Mouse (Mus musculus) gastrocnemius, postnatal 25 days (tissue): Measurements from ENCODE around the gene Ptprcap. TPM values are rescaled to one million over a fixed set of nuclear protein-coding genes. Genes with fewer than 3 reads are reported as not detected.
"Not testable (repeated sequence)": the region's sequence is repeated elsewhere in the genome, so short reads cannot be mapped to it uniquely, and the experiment has no call there.

Experiments used
- DNase-seq: peaks from one replicate; pipeline ENCODE4 v3.0.0; 2022
- long read RNA-seq, 2 experiments: library from polyadenylated mRNA; stranded (forward); transcript quantifications; one replicate each; pipeline ENCODE4 v2.0.0; 2021
- total RNA-seq, 2 experiments: library from RNA; stranded (reverse); gene quantifications; 1 replicate in 1 of 2; 2 replicates in 1 of 2; pipeline ENCODE4 v1.2.3; 2021

Gene Ptprcap
- total RNA-seq = under 1 TPM in 1 of 2 experiments, not detected in 1; 0.35 TPM
- long read RNA-seq, experiment 1 = 0 reads
- long read RNA-seq, experiment 2 = 0 reads

DNA sequence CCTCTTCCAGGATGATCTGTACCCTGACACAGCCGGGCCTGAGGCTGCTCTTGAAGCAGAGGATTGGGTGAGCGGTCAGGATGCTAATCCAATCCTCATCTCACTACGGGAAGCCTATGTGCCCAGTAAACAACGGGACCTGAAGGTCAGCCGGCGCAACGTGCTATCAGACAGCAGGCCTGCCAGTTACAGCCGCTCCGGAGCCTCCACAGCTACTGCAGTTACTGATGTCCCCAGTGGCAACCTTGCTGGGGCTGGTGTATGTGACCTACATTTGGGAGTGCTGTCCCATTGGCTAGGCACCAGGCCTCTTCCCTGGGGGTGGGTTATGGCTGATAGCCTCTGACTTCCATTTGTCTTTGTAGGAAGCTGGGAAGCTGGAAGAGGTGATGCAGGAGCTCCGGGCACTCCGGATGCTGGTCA is at the start of gene Ptprcap:
Gene Ptprcap (plus strand): TSS at position 373 of the 423 bp plus-strand sequence.
- DNase-seq = no peak

DNA sequence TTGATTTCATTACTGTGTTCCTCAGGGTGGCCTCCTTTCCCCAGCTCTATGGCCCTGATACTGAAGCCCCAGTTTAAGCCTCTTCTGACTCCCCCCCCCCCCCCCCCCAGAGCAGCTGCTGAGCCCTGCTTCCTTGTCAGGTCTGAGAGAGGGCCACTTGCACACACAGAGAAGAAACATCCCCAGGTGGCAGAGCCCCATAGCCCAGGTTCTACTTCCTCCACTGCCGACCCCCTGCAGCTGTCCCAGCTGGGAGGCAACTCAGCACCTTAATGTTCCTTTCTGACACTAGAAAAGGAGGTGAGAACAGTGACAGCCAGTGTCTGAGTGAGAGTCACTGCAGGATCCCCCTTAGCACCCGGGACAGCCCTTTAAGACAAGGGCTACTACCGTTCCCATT is 49.6 kb upstream of the Ptprcap start:
- no peak for DNase-seq

DNA sequence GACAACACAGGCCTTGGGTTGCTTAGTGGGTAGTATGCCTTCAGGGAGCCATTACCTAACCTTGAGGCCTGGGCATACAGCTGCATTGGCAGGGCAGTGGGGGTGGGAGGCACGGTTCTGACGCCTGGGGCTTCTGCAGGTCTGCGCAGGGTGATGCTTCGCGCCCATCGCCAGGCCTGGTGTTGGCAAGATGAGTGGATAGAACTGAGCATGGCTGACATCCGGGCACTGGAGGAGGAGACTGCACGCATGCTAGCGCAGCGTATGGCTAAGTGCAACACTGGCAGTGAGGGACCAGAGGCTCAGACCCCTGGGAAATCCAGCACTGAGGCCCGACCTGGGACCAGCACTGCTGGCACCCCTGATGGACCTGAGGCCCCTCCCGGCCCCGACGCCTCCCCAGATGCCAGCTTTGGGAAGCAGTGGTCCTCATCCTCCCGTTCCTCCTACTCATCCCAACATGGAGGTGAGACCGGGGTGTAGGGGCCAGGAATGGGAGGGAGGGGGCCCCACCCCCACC is 48.7 kb upstream of the Ptprcap start:
- no peak for DNase-seq

DNA sequence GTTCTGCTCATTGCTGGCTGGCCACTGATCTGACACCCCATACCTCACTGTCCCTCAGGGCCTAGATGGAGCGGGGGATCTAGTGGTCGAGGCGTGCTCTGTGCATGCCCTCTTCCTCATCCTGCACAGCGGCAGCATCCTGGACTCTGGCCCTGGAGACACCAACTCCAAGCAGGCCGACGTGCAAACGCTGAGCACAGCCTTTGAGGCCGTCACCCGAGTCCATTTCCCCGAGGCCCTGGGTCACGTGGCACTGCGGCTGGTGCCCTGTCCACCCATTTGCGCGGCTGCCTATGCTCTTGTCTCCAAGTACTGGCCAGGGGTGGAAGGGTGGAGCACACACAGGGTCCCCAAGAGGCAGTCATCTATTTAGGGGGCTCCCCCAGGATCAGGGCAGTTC is 46.8 kb upstream of the Ptprcap start:
- no peak for DNase-seq

DNA sequence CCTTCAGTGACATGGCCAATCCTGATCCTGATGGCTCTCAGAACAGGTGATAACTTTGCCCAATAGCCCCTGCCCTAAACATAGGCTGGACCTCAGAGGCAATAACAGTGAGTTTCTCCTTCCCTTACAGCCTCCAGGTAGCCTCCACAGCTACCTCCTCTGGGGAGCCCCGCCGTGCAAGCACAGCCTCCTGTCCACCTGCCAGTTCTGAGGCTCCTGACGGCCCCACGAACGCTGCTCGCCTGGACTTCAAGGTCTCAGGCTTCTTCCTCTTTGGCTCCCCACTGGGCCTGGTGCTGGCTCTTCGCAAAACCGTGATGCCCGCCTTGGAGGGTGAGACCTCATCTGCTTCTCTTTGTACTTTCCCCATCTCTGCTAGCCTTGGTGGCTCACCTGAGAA is 44.9 kb upstream of the Ptprcap start:
- DNase-seq = no peak

DNA sequence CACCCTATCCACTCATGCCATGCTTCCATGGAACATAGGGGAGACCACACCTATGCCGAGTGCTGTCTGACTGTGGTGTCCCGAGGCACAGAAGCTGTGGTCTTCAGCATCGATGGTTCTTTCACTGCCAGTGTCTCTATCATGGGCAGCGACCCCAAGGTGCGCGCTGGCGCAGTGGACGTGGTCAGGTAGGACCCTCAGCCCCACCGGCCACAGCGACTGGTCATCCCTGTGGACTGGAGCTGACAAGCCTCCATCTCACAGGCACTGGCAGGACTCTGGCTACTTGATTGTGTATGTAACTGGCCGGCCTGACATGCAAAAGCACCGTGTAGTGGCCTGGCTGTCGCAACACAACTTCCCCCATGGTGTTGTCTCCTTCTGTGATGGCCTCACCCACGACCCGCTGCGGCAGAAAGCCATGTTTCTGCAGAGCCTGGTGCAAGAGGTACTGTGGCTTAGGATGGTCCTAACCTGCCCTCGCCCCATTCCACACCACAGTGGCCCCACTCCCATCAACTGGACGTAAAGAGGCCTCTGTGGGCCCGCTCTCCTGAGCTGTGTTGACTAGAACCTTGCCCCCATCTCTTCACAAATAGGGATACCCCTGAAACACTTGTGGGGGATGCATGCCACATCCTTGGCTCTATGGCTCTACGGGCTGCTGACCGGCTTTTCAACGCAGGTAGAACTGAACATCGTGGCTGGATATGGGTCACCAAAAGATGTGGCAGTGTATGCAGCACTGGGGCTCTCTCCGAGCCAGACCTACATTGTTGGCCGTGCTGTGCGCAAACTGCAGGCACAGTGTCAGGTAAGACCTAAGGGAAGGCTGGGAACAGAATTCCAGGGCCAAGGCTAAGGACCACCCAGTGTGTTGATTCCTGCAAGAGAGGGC is 41.1 kb upstream of the Ptprcap start:
- no peak for DNase-seq

DNA sequence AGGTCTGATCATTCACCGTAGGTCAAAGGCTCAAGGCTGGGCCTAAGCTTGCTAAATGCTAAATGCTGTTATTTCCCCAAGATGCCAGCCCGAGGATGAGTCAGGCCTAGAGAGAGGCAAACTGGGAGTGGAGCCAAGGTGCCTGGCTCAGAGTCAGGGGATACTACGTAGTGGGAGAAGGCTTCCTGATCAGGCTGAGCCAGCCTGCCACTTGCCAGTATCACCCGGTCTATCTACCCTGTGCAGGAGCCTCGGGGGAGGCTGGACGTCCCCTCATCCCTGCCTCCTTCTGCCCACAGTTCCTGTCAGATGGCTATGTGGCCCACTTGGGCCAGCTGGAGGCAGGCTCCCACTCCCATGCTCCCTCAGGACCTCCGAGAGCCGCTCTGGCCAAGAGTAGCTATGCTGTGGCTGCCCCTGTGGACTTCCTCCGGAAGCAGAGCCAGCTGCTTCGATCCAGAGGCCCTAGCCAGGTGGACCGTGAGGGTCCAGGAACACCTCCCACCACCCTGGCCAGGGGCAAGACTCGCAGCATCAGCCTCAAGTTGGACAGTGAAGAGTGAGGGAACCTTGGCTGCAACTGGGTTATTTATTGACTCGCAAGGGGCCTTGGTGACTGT is 40.1 kb upstream of the Ptprcap start:
- peak; percentile 75 for DNase-seq

DNA sequence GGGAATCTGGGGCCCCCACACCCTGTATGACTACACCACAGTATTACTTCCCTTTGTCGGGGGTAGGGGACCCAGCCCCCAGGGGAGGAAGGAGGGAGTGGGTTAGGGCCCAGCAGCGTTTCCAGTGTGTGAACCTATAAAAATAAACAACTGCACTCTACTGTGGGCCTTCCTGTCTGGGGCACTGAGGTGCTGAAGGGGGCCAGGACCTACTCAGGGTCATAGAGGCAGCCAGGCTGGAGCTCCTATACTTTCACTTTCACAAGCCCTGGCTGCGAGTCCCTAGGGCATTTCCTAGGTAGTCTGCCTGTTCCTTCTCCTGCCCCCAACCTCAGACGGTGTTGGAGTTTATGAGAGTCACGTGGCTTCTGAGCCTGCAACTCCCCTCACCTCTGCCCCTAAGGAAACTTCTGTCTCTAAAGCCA is 39.6 kb upstream of the Ptprcap start:
- DNase-seq = no peak

DNA sequence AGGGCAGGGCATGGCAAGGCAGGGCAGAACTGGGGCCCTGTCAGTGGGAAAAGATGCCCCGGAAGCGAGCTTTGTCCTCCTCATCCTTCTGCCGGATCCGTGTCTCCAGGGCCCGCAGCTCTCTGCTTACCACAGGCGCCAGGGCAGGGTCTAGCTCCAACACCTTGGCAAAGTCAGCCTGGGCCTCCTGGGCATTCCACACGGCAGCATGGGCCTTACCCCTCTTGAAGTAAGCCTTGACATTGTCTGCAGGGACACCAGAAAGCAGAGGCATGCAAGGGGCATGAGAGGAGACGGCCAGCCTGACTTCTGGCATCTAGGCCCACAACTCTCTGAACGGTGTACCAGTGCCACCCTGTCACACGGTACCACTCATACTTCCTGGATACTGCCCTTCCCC is 38.9 kb upstream of the Ptprcap start:
- DNase-seq = no peak

DNA sequence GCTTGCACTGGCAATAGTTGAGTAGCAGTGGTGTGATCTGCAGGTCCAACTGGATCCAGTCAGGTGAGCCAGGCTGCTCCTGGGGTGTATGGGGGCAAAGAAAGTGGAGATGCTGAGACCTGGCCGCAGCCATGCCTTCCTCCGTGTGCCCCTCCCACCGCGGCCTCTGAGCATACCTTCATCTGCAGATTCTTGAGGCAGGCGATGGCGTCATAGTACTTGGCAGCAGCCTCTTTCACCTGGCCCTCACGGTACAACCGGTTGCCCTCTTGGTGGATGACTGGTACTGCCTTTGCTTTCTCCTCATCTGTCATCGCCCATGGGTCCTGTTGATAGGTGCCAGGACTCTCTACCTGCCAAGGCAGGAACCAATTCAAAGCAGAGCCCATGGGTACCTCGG is 38.3 kb upstream of the Ptprcap start:
- DNase-seq = no peak

DNA sequence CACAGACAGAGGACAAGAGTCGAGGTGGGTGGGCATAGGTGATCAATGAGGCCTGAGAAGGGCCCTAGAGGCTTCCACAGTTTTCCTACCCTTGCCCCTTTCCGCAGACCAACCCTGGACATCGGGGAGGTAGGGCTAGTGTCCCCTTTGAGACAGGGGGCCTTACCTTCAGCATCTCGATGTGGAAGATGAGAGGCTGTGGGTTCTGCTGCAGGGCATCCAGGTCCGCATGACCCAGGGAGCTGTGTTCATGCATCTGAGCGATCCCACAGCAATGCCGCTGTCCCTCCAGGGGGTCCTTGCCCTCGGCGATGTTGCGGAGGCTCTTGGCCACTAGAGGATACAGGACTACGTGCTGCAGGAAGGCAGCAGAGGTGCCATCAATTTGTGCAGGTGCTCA is 37.6 kb upstream of the Ptprcap start:
- no peak for DNase-seq

DNA sequence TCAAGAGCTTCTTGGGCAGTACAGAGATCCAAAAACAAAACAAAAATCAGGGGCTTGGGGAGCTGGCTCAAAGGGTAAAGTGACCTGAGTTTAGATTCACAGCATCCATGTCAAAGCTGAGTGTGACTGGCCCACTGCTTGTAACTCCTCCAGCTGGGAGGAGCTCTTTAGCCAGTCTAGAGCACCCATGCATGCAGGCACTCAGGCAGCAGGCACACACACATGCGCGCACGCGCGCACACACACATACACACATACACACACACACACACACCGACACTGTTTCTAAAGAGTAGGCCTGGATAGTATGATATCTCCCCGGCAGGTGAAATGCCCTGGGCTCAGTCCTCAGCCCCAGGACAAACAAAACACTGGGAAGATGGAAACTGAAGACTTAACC is 36.4 kb upstream of the Ptprcap start:
- no peak for DNase-seq

DNA sequence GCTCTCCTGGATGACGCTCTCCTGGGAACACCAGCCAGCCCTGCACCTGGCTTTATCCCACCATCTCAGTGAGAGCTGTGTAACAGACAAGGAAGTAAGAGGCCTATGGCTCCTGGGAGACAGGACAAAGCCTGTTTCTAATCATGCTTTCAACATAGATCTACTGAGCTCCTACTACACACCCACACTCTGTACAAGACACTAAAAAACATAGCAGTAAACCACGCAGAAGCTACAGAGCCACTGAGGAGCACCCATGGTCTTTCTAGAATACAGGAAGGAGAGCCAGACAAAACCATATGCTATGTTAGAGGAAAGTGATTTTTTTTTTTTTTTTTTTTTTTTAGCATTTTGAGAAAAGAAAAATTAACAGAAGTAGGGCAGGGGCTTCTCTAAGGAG is 35.1 kb upstream of the Ptprcap start:
- no peak for DNase-seq

DNA sequence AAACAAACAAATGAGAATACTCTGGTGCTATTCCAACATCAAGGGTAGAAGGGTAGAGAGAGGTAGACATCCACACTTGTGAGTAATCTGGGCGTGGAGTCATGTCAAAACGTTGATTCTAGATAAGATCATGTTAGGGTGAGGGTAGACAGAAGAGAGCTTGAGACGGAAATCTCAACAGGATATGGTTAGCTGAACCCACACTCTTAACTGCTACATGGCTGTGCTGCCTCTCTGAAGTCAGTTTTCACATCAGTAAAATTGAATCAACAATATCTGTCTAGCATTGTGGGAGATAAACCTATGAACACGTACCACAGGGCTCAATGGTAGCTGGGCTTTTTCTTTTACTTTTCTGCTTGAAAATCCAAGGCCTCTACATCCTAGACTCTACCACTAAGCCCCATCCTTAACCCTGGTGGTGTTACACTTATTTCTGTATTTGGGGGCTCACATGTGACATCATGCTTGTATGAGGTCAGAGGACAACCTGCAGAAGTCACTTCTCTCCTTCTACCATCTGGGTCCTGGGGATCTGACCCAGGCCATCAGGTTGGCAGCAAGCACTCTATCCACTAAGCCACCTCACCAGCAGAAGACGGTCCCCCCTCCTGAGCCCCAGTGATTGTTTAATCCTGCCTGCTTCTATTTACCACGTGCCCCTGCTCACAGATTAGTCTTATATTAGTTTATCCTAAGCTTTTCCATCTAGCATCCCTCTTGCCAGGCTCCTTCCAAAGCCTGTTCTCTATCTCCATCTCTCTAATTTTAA is 33.5 kb upstream of the Ptprcap start:
- DNase-seq = no peak

DNA sequence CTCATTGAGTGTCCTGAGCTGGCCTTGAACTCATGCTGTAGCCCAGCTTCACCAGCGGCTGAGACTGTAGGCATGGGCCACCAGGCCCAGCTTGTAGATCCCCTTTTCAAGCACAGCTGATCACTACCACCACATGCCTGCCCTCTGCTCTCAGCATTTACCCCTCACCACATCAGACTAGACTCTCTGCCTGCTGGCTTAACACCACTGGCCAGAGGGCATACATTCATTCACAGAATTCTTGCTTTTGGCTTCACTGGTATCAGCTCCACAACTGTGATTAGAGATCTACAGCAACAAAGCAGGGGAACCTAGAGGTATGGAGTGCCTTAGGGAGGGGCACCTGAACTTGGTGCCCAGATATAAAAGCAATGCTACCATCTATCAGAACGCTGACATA is 32.9 kb upstream of the Ptprcap start:
- DNase-seq = no peak

DNA sequence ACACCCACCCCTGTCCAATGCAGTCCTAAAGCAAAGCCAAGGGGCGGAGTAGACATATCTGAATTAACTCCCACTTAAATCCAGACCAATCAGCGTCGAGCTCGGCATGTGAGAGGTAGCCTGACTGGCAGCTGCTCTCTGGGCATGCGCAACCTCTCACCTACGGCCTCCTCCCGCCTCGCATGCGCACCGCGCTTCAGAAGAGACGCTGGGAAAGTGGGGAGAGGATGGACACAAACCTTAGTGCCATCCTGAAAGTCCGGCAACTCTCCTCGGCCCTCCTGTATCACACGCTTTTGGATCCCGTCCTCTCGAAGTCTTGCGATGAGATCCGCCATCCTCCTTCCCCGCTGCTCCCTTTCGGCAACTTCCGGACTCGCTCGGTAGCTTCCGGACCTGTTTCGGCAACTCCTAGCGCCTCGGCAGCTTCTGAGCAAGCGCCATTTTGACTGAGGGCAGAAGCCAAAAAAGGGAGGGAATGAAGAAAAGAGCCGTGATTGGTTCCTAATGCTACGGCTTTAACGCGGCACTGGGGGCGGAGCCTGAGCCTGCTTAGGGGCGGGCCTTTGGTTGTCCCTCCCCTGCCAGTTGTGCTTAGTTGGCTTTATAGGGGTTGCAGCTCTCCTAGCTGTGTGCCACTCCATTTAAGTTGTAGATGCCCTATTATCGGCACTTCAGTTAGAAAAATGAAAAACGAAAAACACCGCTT is 32.2 kb upstream of the Ptprcap start:
- peak; percentile 97 for DNase-seq

DNA sequence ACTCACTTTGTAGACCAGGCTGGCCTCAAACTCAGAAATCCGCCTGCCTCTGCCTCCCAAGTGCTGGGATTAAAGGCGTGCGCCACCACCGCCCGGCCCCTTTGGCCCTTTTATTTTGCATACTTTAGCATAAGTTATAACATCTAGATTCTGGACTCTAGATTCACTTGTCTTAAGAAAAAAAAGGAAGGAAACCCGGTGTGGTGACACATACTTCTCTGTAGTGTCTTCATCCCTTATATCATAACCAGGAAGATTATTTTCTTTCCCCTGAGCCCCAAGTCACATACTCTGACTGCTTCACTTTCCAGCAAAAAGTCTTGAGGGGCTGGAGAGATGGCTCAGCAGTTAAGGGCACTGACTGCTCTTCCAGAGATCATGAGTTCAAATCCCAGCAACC is 31.5 kb upstream of the Ptprcap start:
- DNase-seq = not testable (repeated sequence)

DNA sequence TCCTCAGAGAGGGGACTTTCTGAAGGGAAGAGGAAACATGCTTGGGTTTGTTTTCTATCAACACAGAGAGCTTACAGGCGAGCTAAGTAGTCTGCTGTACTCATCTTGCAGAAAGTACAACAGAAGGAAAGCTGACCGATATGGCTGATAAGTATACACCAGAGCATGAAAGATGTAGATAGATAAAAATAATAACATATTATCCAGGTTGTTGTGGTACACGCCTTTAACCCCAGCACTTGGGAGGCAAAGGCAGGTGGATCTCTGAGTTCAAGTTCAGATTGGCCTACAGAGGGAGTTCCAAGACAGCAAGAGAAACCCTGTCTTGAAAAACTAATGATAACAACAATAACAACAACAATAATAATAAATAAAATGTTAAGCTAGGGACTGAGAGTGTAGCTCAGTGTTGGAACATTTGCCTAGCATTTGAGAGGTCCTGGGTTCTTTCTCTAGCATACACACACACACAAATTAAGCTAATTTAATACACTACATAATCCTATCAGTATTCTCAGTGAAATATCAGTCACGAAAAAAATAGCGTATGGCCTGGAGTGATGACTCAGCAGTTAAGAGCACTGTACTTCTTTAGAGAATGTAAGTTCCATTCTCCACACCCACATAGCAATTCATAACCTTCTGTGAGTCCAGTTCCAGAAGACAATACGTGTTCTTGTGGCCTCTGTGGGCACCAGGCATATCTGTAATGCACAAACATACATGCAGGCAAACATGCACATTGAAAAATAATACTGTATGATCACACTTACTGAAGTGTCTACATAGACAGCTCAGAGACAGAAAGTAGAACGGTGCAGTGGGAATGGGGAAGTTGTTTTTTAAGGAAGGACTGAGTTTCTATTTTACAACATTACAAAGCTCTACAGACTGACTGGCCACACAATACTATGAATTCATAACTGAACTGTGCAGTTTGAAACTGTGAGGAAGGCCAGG is 30.7 kb upstream of the Ptprcap start:
- DNase-seq = no peak

DNA sequence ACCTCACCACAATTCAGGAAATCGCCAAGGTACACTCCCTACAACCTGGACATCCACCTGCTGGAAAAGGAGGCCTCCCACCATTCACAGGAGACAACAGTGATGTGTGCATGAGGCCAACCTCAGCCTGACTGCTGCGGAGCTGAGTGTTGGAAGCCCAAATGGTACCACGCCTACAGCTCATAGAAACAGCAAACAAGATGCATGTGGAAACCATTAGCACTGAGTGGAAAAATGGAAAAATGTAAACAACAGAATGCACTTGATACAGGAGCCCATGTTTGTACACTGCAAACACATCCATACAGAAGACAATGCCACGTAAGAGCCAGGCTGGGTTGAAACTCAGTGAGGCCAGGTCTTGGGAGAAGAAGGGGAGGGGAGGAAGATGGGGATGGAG is 29.0 kb upstream of the Ptprcap start:
- no peak for DNase-seq

DNA sequence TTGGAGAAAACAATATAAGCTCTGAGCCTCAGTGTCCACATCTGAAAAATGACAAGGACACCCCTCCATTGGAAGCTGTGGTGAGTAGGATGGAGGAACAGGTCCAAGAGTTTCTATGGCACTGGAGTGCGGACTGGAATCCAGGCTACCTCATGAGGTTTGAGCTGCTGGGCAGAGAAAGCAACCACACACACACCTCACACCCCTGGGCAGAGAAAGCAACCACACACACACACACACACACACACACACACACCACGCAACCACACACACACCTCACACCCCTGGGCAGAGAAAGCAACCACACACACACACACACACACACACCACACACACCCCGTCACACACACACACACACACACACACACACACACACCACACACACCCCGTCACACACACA is 28.1 kb upstream of the Ptprcap start:
- not testable (repeated sequence) for DNase-seq
